Mouse (Mus musculus): ENCODE data around the gene Lcmt1.

- TF ChIP-seq CTCF (conservative IDR thresholded peaks at IDR 0.05; ENCODE audit: low read length) (no peak), POU5F1 (IDR thresholded peaks at IDR 0.05; ENCODE audit: borderline replicate concordance, low read length) (no peak)
These were observed 15.2 kb upstream of the Lcmt1 start for GRCm38 (mm10) chr7:123354392-123354791.
